Mouse (Mus musculus): ENCODE measurements around the gene Tmem199.
"Not testable (repeated sequence)": the region's sequence is repeated elsewhere in the genome, so short reads cannot be mapped to it uniquely, and the experiment has no call there.

The Tmem199 gene

GRCm38 (mm10) chr11:78512025-78512957, at the start of gene Tmem199, which contains the start of gene Poldip2:
Gene Tmem199 (minus strand): TSS chr11:78512172.
Gene Poldip2 (plus strand): TSS chr11:78512193.
- ATAC-seq (ENCODE audit: insufficient number of reproducible peaks, low FRiP score, low TSS enrichment) = peak; percentile 84

- ATAC-seq (ENCODE audit: insufficient number of reproducible peaks, low FRiP score, low TSS enrichment) = no peak; the same call in 1 of the 2 replicates
Measured at GRCm38 (mm10) chr11:78560447-78560846, 48.5 kb upstream of the Tmem199 start.

- no peak for ATAC-seq (ENCODE audit: insufficient number of reproducible peaks, low FRiP score, low TSS enrichment)
Measured at GRCm38 (mm10) chr11:78557241-78557640, 45.3 kb upstream of the Tmem199 start.

GRCm38 (mm10) chr11:78556070-78556469, 44.1 kb upstream of the Tmem199 start:
- no peak for ATAC-seq (ENCODE audit: insufficient number of reproducible peaks, low FRiP score, low TSS enrichment)

- ATAC-seq (ENCODE audit: insufficient number of reproducible peaks, low FRiP score, low TSS enrichment) = no peak
Measured at GRCm38 (mm10) chr11:78555623-78556022, 43.7 kb upstream of the Tmem199 start.

GRCm38 (mm10) chr11:78551059-78551398, 39.1 kb upstream of the Tmem199 start:
- ATAC-seq (ENCODE audit: insufficient number of reproducible peaks, low FRiP score, low TSS enrichment) = 0 out of 2 replicates have a peak, but pooled peaks have one; percentile 11

- ATAC-seq (ENCODE audit: insufficient number of reproducible peaks, low FRiP score, low TSS enrichment) = peak; percentile 100
Measured at GRCm38 (mm10) chr11:78550168-78551058, 38.4 kb upstream of the Tmem199 start, which contains the start of gene Tmem97. Gene Tmem97 (minus strand): TSS chr11:78550777.

GRCm38 (mm10) chr11:78549491-78549987, 37.6 kb upstream of the Tmem199 start:
- no peak for ATAC-seq (ENCODE audit: insufficient number of reproducible peaks, low FRiP score, low TSS enrichment)

GRCm38 (mm10) chr11:78547718-78548460, 35.9 kb upstream of the Tmem199 start:
- no peak for ATAC-seq (ENCODE audit: insufficient number of reproducible peaks, low FRiP score, low TSS enrichment)

- no peak for ATAC-seq (ENCODE audit: insufficient number of reproducible peaks, low FRiP score, low TSS enrichment)
Measured at GRCm38 (mm10) chr11:78545181-78545580, 33.2 kb upstream of the Tmem199 start.

- no peak for ATAC-seq (ENCODE audit: insufficient number of reproducible peaks, low FRiP score, low TSS enrichment)
Measured at GRCm38 (mm10) chr11:78544449-78545111, 32.6 kb upstream of the Tmem199 start.

GRCm38 (mm10) chr11:78540358-78540757, 28.4 kb upstream of the Tmem199 start:
- ATAC-seq (ENCODE audit: insufficient number of reproducible peaks, low FRiP score, low TSS enrichment) = no peak

GRCm38 (mm10) chr11:78536690-78537084, 24.7 kb upstream of the Tmem199 start:
- ATAC-seq (ENCODE audit: insufficient number of reproducible peaks, low FRiP score, low TSS enrichment) = no peak

GRCm38 (mm10) chr11:78536080-78536689, 24.2 kb upstream of the Tmem199 start, which contains the start of the genes Tnfaip1 and Ift20:
Gene Tnfaip1 (minus strand): TSS chr11:78536332.
Gene Ift20 (plus strand): TSS chr11:78536361.
- ATAC-seq (ENCODE audit: insufficient number of reproducible peaks, low FRiP score, low TSS enrichment) = peak; percentile 96

GRCm38 (mm10) chr11:78535376-78536079, 23.6 kb upstream of the Tmem199 start:
- ATAC-seq (ENCODE audit: insufficient number of reproducible peaks, low FRiP score, low TSS enrichment) = peak; percentile 22; the same call in 1 of the 2 replicates

GRCm38 (mm10) chr11:78534516-78534915, 22.5 kb upstream of the Tmem199 start:
- ATAC-seq (ENCODE audit: insufficient number of reproducible peaks, low FRiP score, low TSS enrichment) = no peak

- ATAC-seq (ENCODE audit: insufficient number of reproducible peaks, low FRiP score, low TSS enrichment) = not testable (repeated sequence)
Measured at GRCm38 (mm10) chr11:78531515-78531914, 19.5 kb upstream of the Tmem199 start.

GRCm38 (mm10) chr11:78531046-78531445, 19.1 kb upstream of the Tmem199 start:
- ATAC-seq (ENCODE audit: insufficient number of reproducible peaks, low FRiP score, low TSS enrichment) = no peak
